Mouse (Mus musculus): ENCODE results near the gene Creb5. TPM values are rescaled to one million over a fixed set of nuclear protein-coding genes. Genes with fewer than 3 reads are reported as not detected.
A peak's percentile ranks its signal among the peaks of the same experiment; 100 is the strongest.
"Not testable (repeated sequence)": the region's sequence is repeated elsewhere in the genome, so short reads cannot be mapped to it uniquely, and the experiment has no call there.

Gene Creb5
- polyA plus RNA-seq, 1 experiment from 2014 or later = 4.2 TPM

DNA sequence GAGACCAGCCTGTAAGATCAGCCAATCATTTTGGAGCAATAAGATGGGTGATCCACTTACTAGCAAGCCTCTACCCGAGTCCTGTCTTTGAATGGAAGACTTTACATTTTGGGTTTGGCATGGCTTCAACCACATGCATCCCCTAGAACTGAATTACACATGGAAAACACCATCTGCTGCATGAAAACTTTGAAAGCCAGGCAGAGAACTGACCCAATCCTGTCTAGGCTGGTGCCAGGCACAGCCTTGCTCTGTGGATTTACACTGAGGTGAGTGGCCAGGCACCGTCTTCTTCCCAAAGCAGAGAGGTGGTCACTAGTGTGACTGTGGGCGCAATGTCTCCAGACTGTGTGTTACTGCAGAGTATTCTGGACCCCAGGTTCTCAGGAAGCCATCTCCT, 109.4 kb downstream of the Creb5 start:
- Histone ChIP-seq H3K4me3 (ENCODE audit: low read length) (no peak overlapping the region), H3K9ac (ENCODE audit: low read depth, low read length) (no peak overlapping the region), H3K27ac (ENCODE audit: low read depth, low read length) (no peak overlapping the region), H3K27me3 (ENCODE audit: control insufficient read depth, insufficient read depth, low read length) (no peaks in the 10 kb centered on the region), H3K9me3 (ENCODE audit: control insufficient read depth, low read length) (no peaks in the 10 kb centered on the region), H3K4me2 (replicated peaks; ENCODE audit: low read depth, low read length) (no peak overlapping the region), H3K36me3 (ENCODE audit: control insufficient read depth, insufficient read depth, low read length) (no peaks in the 10 kb centered on the region), H3K4me1 (ENCODE audit: control insufficient read depth, insufficient read depth, low read length) (peaks cover 14% of the 10 kb centered on the region; the same call in 1 of the 2 replicates)
- ATAC-seq (ENCODE audit: low FRiP score, low TSS enrichment) = no peak
- WGBS = 90% methylated on average over 3 of the region's 3 CpGs

DNA sequence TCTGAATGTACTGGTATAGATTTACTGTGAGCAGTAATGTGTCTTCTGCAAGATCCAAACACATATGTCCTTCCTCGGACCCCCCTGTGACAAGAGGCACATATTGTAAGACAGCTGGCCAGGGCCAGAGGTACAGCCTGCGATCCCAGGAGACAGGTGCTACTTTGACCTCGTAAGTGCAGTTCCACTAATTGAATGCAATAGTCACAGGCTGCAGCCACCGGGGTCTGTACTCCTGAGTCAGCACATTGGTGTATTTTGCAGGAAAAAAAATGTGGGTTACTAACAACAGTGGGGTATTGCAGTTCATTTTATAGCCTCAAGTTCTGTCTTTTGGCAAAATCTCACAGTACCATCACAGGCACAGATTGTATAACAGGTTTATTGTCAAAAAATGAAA, 110.7 kb downstream of the Creb5 start:
- ATAC-seq (ENCODE audit: low FRiP score, low TSS enrichment) = no peak
- 43% methylated on average over 4 of the region's 4 CpGs for WGBS
- Histone ChIP-seq H3K4me2 (replicated peaks; ENCODE audit: low read depth, low read length) (no peak overlapping the region), H3K9ac (ENCODE audit: low read depth, low read length) (no peak overlapping the region), H3K27ac (ENCODE audit: low read depth, low read length) (no peak overlapping the region), H3K4me1 (ENCODE audit: control insufficient read depth, insufficient read depth, low read length) (peaks cover 14% of the 10 kb centered on the region; the same call in 1 of the 2 replicates), H3K27me3 (ENCODE audit: control insufficient read depth, insufficient read depth, low read length) (no peaks in the 10 kb centered on the region), H3K9me3 (ENCODE audit: control insufficient read depth, low read length) (no peaks in the 10 kb centered on the region), H3K36me3 (ENCODE audit: control insufficient read depth, insufficient read depth, low read length) (no peaks in the 10 kb centered on the region), H3K4me3 (ENCODE audit: low read length) (no peak overlapping the region)

DNA sequence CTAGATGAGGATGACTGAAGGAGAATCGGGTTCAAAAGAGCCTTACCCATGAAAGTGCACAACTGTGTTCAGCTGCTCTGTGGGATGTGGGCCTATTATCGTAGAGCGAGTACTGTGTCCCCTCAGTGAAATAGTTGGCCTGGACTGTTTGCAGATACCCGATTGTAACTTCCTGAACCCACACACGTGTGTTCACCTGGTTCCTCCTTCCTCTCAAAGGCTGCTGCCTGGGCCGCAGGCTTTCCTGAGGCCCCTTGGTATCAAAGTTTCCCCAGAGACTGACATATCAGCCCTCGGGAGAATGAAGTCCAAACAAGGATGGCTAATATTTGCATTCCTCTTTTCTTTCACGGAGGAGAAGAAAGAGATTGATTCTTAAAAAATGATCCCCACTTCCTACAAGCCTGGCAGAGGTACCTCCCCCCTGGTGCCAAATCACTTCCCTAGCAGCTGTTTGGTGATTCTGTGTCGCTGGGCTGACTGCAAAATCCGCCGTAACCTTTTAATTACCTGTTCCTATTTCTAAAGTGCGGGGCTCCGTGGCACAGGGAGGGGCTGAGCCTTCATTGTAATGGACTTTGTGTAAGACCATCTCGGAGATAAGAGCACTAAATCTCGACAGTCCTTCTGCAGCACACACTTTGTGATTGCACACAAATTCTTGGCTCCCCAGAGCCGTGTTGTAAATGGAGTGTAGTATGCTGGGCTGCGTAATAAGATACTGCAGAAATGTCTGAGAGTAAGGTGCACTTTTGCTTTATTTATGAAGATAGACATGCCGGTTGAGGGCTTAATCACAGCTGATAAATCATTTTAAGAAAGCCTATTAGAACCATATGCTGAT, 111.4 kb downstream of the Creb5 start:
- Histone ChIP-seq H3K27ac (ENCODE audit: low read depth, low read length) (no peak overlapping the region), H3K36me3 (ENCODE audit: control insufficient read depth, insufficient read depth, low read length) (no peaks in the 10 kb centered on the region), H3K4me1 (ENCODE audit: control insufficient read depth, insufficient read depth, low read length) (peaks cover 14% of the 10 kb centered on the region; the same call in 1 of the 2 replicates), H3K27me3 (ENCODE audit: control insufficient read depth, insufficient read depth, low read length) (no peaks in the 10 kb centered on the region), H3K4me3 (ENCODE audit: low read length) (no peak overlapping the region), H3K9me3 (ENCODE audit: control insufficient read depth, low read length) (no peaks in the 10 kb centered on the region), H3K4me2 (replicated peaks; ENCODE audit: low read depth, low read length) (0 out of 2 replicates have a peak overlapping the region, but pooled peaks have one; percentile 2), H3K9ac (ENCODE audit: low read depth, low read length) (no peak overlapping the region)
- 27% methylated on average over 18 of the region's 18 CpGs for WGBS
- no peak for ATAC-seq (ENCODE audit: low FRiP score, low TSS enrichment)

DNA sequence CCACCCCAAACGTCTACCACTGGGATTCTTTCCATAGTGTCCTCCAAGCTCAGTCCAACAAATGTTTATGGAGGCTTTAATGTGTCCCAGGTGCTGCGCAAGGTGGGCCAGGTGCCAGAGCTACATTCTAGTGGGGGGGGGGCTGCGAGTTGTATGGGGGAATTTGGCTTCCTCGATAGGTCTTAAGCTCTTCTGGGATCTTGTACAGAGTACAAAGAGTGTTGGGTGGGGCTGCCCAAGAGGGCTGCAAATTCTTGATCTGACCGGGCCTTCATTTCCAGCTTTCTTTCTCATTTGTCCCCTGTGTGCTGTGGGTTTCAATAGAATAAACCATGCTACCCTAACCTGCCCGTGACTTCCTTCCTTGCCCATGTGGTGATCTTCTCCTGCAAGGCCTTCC, 114.3 kb downstream of the Creb5 start:
- H3K36me3 ChIP-seq (ENCODE audit: control insufficient read depth, insufficient read depth, low read length) = no peaks in the 10 kb centered on the region
- no peaks in the 10 kb centered on the region for H3K9me3 ChIP-seq (ENCODE audit: control insufficient read depth, low read length)
- H3K4me2 ChIP-seq (replicated peaks; ENCODE audit: low read depth, low read length) = no peak overlapping the region
- ATAC-seq (ENCODE audit: low FRiP score, low TSS enrichment) = no peak
- no peaks in the 10 kb centered on the region for H3K27me3 ChIP-seq (ENCODE audit: control insufficient read depth, insufficient read depth, low read length)
- WGBS = 83% methylated on average over 6 of the region's 6 CpGs
- no peak overlapping the region for H3K27ac ChIP-seq (ENCODE audit: low read depth, low read length)
- H3K4me1 ChIP-seq (ENCODE audit: control insufficient read depth, insufficient read depth, low read length) = peaks cover 7% of the 10 kb centered on the region; the same call in 1 of the 2 replicates
- no peak overlapping the region for H3K4me3 ChIP-seq (ENCODE audit: low read length)
- no peak overlapping the region for H3K9ac ChIP-seq (ENCODE audit: low read depth, low read length)

DNA sequence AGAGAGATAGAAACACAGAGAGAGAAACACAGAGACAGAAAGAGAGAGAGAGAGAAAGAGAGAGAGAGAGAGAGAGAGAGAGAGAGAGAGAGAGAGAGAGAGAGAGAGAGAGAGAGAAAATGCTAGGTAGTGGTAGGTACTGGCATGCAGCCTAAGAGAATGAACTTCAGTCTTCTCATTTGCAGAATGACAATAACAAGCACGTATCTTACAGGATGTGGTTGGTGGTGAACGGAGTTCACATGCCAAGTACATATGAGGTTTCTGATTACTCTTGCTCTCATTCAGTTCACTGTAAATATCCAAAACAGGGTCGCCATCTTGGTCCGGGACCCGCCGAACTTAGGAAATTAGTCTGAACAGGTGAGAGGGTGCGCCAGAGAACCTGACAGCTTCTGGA, 115.5 kb downstream of the Creb5 start:
- WGBS = 96% methylated on average over 6 of the region's 7 CpGs
- H3K4me1 ChIP-seq (ENCODE audit: control insufficient read depth, insufficient read depth, low read length); H3K27me3 ChIP-seq (ENCODE audit: control insufficient read depth, insufficient read depth, low read length); H3K27ac ChIP-seq (ENCODE audit: low read depth, low read length); H3K4me2 ChIP-seq (replicated peaks; ENCODE audit: low read depth, low read length); ATAC-seq (ENCODE audit: low FRiP score, low TSS enrichment); H3K36me3 ChIP-seq (ENCODE audit: control insufficient read depth, insufficient read depth, low read length); H3K9ac ChIP-seq (ENCODE audit: low read depth, low read length); H3K9me3 ChIP-seq (ENCODE audit: control insufficient read depth, low read length); H3K4me3 ChIP-seq (ENCODE audit: low read length): not testable (repeated sequence)

DNA sequence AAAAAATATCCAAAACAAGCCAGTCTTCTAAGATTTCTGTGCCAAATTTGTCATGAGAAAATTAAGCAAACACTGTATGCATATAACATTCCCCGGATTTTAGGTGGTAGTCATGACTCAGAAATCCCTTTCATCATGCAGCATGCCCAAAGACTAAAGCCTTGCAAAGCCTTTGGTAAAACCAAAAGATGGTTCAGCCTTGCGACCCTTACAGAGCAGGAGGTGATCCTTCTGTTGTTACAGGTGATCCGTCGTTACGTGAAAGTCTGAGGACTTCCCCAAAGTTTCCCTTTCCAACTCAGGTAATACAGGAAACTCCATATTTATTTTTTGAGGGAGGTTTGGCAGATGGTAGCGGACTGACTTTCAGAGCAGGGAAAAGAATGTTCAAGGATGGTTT, 122.1 kb downstream of the Creb5 start:
- Histone ChIP-seq H3K4me1 (ENCODE audit: control insufficient read depth, insufficient read depth, low read length) (no peaks in the 10 kb centered on the region), H3K36me3 (ENCODE audit: control insufficient read depth, insufficient read depth, low read length) (no peaks in the 10 kb centered on the region), H3K4me3 (ENCODE audit: low read length) (no peak overlapping the region), H3K4me2 (replicated peaks; ENCODE audit: low read depth, low read length) (no peak overlapping the region), H3K27ac (ENCODE audit: low read depth, low read length) (no peak overlapping the region), H3K27me3 (ENCODE audit: control insufficient read depth, insufficient read depth, low read length) (no peaks in the 10 kb centered on the region), H3K9me3 (ENCODE audit: control insufficient read depth, low read length) (no peaks in the 10 kb centered on the region), H3K9ac (ENCODE audit: low read depth, low read length) (no peak overlapping the region)
- WGBS = 88% methylated on average over 6 of the region's 6 CpGs
- no peak for ATAC-seq (ENCODE audit: low FRiP score, low TSS enrichment)

DNA sequence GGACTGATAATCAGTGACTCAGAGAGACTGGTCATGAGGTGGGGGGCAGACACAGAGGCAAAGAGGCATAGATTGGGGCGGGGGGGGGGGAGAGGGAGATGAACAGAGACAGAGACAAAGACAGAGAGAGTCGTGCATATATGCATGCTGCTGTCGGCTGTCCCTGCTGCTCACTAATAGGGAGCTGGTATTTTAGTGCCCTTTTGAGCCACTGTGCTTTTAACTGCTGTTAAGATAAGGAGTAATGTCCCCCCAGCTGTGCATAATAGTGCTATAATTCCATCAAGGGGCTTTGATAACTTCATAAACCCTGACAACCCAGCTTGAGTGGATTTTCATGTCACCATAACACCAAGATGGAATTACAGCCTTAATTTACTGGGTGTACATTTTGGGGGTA, 134.3 kb downstream of the Creb5 start:
- Histone ChIP-seq H3K36me3 (ENCODE audit: control insufficient read depth, insufficient read depth, low read length) (no peaks in the 10 kb centered on the region), H3K27ac (ENCODE audit: low read depth, low read length) (no peak overlapping the region), H3K9me3 (ENCODE audit: control insufficient read depth, low read length) (no peaks in the 10 kb centered on the region), H3K4me2 (replicated peaks; ENCODE audit: low read depth, low read length) (no peak overlapping the region), H3K9ac (ENCODE audit: low read depth, low read length) (no peak overlapping the region), H3K27me3 (ENCODE audit: control insufficient read depth, insufficient read depth, low read length) (no peaks in the 10 kb centered on the region), H3K4me1 (ENCODE audit: control insufficient read depth, insufficient read depth, low read length) (no peaks in the 10 kb centered on the region), H3K4me3 (ENCODE audit: low read length) (no peak overlapping the region)
- WGBS = 34% methylated on average over 3 of the region's 3 CpGs
- no peak for ATAC-seq (ENCODE audit: low FRiP score, low TSS enrichment)

DNA sequence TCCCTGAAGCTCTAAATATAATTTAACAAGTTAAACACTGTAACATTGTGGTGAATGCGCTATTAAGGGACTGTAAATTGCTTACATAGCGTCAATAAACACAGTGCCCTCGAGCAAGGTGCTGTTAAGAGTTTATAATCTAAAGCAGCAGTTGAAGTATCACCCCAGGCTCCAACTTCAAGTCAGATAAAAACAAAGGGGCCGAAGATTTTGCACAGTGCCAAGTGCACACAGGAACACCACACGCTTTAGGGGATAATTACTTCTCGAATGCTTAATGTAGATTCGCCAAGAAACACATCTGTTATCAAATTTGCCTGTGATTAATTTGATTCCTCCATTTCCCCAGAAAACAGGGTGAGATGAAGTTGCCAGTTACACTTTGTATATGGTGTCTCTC, 142.3 kb downstream of the Creb5 start:
- Histone ChIP-seq H3K27ac (ENCODE audit: low read depth, low read length) (no peak overlapping the region), H3K27me3 (ENCODE audit: control insufficient read depth, insufficient read depth, low read length) (no peaks in the 10 kb centered on the region), H3K9me3 (ENCODE audit: control insufficient read depth, low read length) (no peaks in the 10 kb centered on the region), H3K4me1 (ENCODE audit: control insufficient read depth, insufficient read depth, low read length) (no peaks in the 10 kb centered on the region), H3K9ac (ENCODE audit: low read depth, low read length) (no peak overlapping the region), H3K36me3 (ENCODE audit: control insufficient read depth, insufficient read depth, low read length) (no peaks in the 10 kb centered on the region), H3K4me2 (replicated peaks; ENCODE audit: low read depth, low read length) (no peak overlapping the region), H3K4me3 (ENCODE audit: low read length) (no peak overlapping the region)
- 61% methylated on average over 7 of the region's 7 CpGs for WGBS
- ATAC-seq (ENCODE audit: low FRiP score, low TSS enrichment) = no peak

DNA sequence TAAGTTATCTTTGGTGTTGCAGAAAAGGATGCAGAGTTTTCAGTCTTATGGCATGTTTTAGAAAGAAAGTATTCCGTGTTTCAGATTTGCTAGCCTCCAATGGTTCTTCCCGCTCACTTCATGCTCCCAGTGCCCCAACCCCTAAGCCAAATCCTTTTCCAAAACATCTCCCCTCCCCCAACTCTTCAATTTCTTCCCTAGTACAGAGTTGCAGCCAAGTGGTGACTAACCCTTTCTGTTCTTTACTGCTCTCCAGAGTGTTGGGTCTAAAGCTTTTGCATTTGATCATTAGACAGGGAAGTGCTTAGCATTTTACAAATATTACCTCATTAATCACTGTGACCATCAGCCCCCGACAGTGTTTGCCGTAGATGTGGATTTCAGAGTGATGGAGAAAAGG, 142.8 kb downstream of the Creb5 start:
- no peak overlapping the region for H3K27ac ChIP-seq (ENCODE audit: low read depth, low read length)
- no peak overlapping the region for H3K4me2 ChIP-seq (replicated peaks; ENCODE audit: low read depth, low read length)
- H3K4me1 ChIP-seq (ENCODE audit: control insufficient read depth, insufficient read depth, low read length) = no peaks in the 10 kb centered on the region
- H3K9me3 ChIP-seq (ENCODE audit: control insufficient read depth, low read length) = no peaks in the 10 kb centered on the region
- 50% methylated on average over 4 of the region's 4 CpGs for WGBS
- no peaks in the 10 kb centered on the region for H3K36me3 ChIP-seq (ENCODE audit: control insufficient read depth, insufficient read depth, low read length)
- H3K27me3 ChIP-seq (ENCODE audit: control insufficient read depth, insufficient read depth, low read length) = no peaks in the 10 kb centered on the region
- H3K4me3 ChIP-seq (ENCODE audit: low read length) = no peak overlapping the region
- ATAC-seq (ENCODE audit: low FRiP score, low TSS enrichment) = no peak
- H3K9ac ChIP-seq (ENCODE audit: low read depth, low read length) = no peak overlapping the region

Measured in kidney, embryonic 14.5 days (tissue).